Mouse (Mus musculus) ovary, postnatal 10 days (tissue): ENCODE measurements around the gene Atp1b1.

Experiments
- DNase-seq: peaks from one replicate; pipeline ENCODE4 v3.0.0; 2022; ENCODE audit warnings: low spot score

The Atp1b1 gene

GRCm38 (mm10) chr1:164458245-164458613 lies at the start of gene Atp1b1:
TSS of gene Atp1b1 (minus strand) at chr1:164458355.
- no peak for DNase-seq

- no peak for DNase-seq
These were observed 46.9 kb upstream of the Atp1b1 start for GRCm38 (mm10) chr1:164505096-164505495.

GRCm38 (mm10) chr1:164503140-164503730 lies 45.1 kb upstream of the Atp1b1 start:
- no peak for DNase-seq

- no peak for DNase-seq
These were observed 44.1 kb upstream of the Atp1b1 start for GRCm38 (mm10) chr1:164502231-164502630.

GRCm38 (mm10) chr1:164494741-164495512 lies 36.8 kb upstream of the Atp1b1 start:
- no peak for DNase-seq

DNA sequence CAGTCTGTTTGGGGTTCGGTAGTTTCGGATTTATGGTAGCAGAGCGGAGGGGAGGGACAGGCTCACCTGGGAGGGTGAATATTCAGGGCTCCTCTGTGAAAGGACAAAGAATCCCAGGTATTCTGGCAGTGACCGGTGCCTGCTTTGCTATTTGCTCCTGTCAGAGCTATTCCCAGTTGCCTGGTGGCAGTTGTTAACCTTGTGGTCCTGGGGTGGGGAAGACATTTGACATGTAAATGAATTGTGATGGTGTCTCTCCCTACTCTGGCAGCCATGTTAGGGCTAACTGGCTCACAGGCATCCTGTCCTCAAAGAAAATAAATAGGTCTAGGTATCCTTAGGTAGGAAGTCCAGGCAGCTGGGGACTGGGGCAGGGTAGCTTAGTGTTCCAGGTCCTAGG lies 36.1 kb upstream of the Atp1b1 start:
- no peak for DNase-seq

DNA sequence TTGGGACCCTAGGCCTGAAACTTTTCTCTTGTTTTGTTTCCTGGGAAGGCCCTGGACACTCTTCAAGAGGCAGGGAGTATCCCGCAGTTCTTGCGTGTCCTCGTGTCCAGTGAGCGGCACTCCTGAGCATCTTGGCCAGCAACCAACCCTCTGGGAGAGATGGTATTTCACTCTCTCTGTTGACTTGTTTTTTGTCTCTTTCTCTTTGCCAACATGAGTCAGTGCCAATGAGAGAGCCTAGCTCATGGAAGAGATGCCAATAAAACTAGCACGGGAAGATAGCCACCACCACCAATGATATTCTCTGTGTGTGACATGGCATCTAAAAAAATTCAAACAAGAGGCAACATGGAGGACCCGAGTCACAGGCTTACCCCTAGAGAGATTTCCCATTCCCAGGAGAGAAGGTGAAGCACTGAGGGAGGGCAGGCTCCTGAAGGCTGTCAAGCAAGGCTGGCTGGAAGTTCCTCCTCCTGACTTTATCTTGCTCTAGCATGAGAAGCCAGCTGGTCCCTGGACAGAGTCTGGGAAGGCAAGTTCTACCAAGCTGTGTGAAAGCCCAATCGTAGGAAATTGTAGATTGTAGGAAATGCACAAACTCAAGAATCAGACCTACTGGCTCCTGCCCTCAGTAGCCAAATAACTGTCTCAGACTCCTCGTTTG lies 35.0 kb upstream of the Atp1b1 start:
- DNase-seq = no peak

DNA sequence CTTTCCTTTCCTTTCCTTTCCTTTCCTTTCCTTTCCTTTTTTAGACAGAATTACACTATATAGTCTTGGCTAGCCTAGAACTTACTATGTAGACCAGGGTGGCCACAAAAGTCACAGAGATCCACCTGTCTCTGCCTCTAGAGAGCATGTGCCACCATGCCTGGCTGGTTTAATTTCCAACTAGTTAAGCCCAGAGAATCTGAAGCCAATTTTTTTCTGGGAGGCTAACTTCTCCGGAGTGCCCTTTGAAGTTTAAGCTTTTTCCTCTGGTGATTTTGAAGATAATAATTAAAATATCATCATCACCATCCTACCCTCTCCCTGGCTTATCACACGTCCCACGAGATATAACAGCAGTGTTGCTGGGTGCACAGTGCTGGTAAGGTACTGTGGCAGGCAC lies 34.3 kb upstream of the Atp1b1 start:
- no peak for DNase-seq

DNA sequence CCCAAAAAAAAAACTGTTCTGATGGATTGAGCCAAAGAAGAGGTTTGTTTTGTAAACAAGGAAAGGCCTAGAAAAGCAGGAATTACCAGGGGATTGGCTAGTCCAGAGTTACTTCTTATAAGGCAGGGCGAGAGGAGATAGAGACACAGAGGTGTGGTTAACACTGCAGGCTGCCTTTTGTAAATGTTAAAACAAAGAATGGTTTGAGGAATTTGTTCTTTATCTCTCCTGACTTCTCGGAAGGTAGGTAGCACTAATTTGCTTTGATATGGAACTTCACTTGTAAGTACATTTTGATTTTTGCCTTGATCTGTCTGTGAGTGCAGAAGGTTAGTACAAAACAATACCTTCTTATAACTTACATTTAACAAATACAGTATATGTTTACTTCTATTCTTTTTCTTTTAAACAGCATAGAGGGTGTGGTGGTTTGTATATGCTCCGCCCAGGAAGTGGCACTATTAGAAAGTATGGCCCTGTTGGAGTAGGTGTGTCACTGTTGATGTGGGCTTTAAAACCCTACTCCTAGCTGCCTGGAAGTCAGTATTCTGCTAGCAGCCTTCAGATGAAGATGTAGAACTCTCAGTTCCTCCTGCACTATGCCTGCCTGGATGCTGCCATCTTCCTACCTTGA lies 31.9 kb upstream of the Atp1b1 start:
- DNase-seq = no peak

DNA sequence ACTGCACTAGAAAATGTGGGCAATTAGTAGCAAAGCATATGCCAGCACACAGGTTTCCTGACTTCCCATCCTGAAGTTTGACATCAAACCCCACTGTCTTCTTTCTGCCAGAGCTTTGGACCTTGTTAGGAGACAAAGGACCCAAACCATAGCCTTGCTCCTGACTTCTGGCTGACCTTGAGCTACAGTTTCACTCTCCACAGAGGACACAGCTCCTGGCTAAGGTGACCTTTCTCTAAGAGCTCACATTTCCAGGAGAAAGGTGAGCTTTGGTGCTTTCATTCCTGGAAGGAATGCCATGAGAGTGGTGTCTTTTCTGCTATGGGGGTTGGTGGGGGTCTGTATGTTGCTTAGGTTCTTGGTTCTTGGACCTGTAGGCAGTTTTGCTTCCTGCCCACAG lies 25.6 kb upstream of the Atp1b1 start:
- DNase-seq = no peak

DNA sequence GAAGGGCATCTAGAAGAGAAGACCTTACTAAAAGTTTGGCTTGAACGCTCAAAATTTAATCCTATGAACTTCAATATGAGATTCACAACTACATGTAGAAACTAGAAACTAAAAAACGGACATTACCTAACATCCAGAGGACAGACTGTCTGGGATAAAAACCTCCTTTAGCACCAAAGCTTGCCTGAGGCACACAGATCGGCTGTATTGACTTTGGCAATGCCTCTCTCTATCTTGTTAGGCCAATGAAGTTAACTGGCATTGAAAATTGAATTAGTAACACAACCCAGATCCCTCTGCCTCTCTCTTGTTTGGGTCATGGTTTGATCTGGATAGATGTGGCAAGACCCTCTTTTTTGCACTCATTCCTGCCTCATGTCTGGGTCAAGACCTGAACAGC lies 24.7 kb upstream of the Atp1b1 start:
- no peak for DNase-seq

DNA sequence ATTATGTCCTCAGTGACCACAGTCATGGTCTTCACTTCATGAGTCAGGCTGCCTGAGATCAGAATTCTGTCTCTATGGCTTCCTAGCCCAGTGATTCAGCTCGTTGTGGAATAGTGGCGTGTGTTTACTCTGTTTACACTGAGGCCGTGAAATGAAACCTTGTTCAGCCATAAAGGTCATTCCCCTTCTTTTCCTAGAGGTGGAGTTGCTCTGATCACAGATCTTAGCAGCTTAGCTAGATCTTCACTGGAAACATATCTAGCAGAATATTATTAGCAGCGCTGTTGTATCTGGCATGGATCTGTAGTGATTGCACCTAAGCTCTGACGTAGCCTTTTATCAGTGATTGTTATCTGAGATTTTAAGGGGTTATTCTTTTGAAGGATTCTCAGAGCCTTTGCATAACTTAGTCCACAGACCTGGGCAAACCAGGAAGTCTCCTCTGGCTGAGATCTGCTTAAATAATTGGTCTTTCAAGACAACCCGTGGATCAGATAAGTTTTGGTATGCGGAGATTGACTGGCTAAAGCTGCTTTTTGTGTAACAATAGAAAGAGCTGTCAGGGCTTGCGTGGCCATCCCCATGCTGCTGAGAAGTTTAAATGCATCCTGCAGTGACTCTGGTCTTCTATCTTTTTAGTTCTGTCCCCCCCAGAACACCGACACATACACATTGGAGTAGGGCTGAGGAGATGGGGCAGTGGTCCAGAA lies 23.6 kb upstream of the Atp1b1 start:
- DNase-seq = no peak

- DNase-seq = no peak
These were observed 22.8 kb upstream of the Atp1b1 start for GRCm38 (mm10) chr1:164480755-164481644.

DNA sequence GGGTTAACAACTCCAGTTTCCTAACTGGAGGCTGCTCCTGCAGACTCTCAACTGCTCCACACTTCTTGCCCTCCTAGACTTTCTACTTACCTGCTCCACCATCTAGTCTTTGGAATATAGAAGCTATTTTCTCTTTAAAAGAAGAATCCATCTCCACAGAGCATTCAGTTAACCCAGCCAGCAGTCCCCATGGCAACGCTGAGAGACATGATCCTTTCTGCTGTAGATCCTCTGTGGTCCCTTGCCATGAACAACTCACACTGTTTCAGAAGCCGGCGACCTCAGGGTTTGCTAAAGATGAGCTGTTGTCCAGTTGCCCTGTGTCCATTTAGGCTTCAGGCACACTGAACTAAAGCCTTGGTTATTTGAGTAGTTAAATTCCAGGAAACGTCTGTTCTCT lies 17.7 kb upstream of the Atp1b1 start:
- DNase-seq = no peak

- DNase-seq = no peak
These were observed 16.8 kb upstream of the Atp1b1 start for GRCm38 (mm10) chr1:164474778-164475511.

DNA sequence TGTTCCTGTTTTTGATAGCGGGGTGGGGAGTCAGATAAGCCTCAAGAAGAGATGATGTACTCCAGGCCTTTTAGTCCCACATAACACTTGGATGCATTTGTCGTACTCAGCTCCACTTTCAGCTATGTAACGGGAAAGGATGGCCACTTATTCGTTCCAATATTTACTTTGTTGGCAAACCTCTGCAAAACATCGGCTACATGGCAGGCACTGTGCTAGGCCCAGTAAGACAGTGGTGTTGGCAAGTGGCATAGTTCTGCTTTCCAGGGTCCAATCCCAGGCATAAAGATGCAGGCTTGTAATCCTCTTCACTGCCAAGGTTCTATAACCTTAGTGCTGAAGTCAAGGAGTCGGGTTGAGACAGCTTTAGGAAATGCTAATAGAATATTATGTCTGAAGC lies 16.2 kb upstream of the Atp1b1 start:
- no peak for DNase-seq

DNA sequence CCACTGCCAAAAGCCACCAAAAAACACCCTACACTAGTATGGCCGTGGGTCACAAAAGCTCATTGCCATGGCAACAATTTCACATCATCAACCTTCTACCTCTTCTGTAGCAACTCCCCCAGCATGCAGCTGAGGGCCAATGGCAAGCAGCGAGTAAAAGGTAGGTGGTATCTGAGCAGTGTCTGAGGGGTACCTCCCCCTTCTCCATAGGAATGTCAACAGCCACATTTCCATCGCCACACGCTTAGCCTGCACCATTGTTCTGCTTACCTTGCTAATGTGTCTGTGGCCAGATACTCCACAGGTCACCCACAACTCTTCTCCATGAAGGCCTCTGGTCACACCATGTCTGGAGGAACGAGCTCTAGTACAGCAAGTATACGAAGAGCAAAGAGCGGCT lies 15.2 kb upstream of the Atp1b1 start:
- no peak for DNase-seq

- no peak for DNase-seq
These were observed 13.5 kb upstream of the Atp1b1 start for GRCm38 (mm10) chr1:164471632-164472031.

DNA sequence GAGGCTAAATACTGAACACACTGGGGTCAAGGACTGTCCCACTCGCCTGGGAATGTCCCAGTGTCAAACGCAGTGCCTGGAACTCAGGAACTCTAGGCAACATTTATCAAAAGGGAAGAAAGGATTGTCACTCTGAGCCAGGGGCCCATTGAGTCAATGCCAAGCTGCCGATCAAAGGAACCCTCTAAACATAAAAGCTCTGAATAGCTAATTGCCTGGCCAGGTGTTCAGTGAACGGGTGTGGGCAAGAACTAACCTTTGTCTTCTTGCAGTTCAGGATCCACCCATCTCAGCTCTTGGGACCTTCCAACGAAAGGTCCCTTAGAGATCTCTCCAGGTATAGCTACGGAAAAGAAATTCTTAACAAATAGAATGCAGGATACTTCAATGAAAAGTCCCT lies 12.8 kb upstream of the Atp1b1 start:
- DNase-seq = no peak

- no peak for DNase-seq
These were observed 10.2 kb upstream of the Atp1b1 start for GRCm38 (mm10) chr1:164468329-164468728.

- no peak for DNase-seq
These were observed 9.3 kb upstream of the Atp1b1 start for GRCm38 (mm10) chr1:164467406-164467805.
